18 mouse cellular contexts compared by ENCODE assay signal in genomic region chr16:97658481-97658880, GRCm38 (mm10). TPM values are rescaled to one million over a fixed set of nuclear protein-coding genes. Genes with fewer than 3 reads are reported as not detected.
DNase-seq lines count a peak whose midpoint lies in the region; ATAC-seq and TF ChIP-seq lines count a peak whose summit lies in the region.
"Had no signal": no experiment of that assay in that cellular context is flagged by ENCODE, and none has a peak within 500 bp of the region (broad histone marks: within the 10 kb centered on the region; RNA-seq: fewer than 3 reads in every experiment).

No protein-coding gene starts in this region.

- no peaks in the 10 kb centered on the region for H3K36me3 ChIP-seq in kidney, embryonic 14.5 days (ENCODE audit: control insufficient read depth, insufficient read depth, low read length)
- H3K36me3 ChIP-seq in lung, embryonic 14.5 days (ENCODE audit: insufficient read depth): no peaks in the 10 kb centered on the region
- H3K36me3 ChIP-seq in lung, embryonic 16.5 days (ENCODE audit: control insufficient read depth, insufficient read depth, low read length): no peaks in the 10 kb centered on the region
- no peaks in the 10 kb centered on the region for H3K36me3 ChIP-seq in stomach, embryonic 16.5 days (ENCODE audit: control insufficient read depth, insufficient read depth, low read length)
- H3K36me3 ChIP-seq: limb, embryonic 12.5 days; midbrain, embryonic 10.5 days had no signal

- no peak for TF ChIP-seq CTCF in lung, embryonic 14.5 days (IDR thresholded peaks at IDR 0.05; ENCODE audit: low read depth)

- peak; percentile 10; the same call in 1 of the 2 replicates for ATAC-seq in kidney, embryonic 14.5 days (ENCODE audit: low FRiP score, low TSS enrichment)
- no peak for ATAC-seq in lung, embryonic 14.5 days (ENCODE audit: insufficient read depth)
- ATAC-seq in lung, embryonic 16.5 days (ENCODE audit: low read depth): no peak
- no peak for ATAC-seq in stomach, embryonic 16.5 days (ENCODE audit: insufficient read depth, low FRiP score)

- H3K4me3 ChIP-seq in kidney, embryonic 14.5 days (ENCODE audit: low read length): no peak overlapping the region
- no peak overlapping the region for H3K4me3 ChIP-seq in lung, embryonic 14.5 days (ENCODE audit: low read depth, low read length)
- no peak overlapping the region for H3K4me3 ChIP-seq in lung, embryonic 16.5 days (ENCODE audit: low read length)
- H3K4me3 ChIP-seq in stomach, embryonic 16.5 days (replicated peaks; ENCODE audit: low read length): no peak overlapping the region
- H3K4me3 ChIP-seq: limb, embryonic 12.5 days; midbrain, embryonic 10.5 days had no signal

- H3K4me2 ChIP-seq in kidney, embryonic 14.5 days (replicated peaks; ENCODE audit: low read depth, low read length): no peak overlapping the region
- H3K4me2 ChIP-seq in lung, embryonic 14.5 days: no peak overlapping the region
- H3K4me2 ChIP-seq in lung, embryonic 16.5 days (ENCODE audit: low read depth, low read length): no peak overlapping the region
- H3K4me2 ChIP-seq in stomach, embryonic 16.5 days (ENCODE audit: low read depth, low read length): no peak overlapping the region
- H3K4me2 ChIP-seq: limb, embryonic 12.5 days had no signal

- intact Hi-C loops in heart, postnatal 36 days (cut with DNase I): no loop called here

- no peak for DNase-seq in kidney, postnatal 25 days
- DNase-seq in lung, embryonic 14.5 days: peak; percentile 25
- DNase-seq in lung, postnatal 10 days: no peak
- DNase-seq in cerebellum, adult 18-20 months: no peak
- DNase-seq in heart, postnatal 36 days: no peak
- DNase-seq: adrenal gland, postnatal 36 days; cerebellum, adult 11-12 months; cerebellum, postnatal 25 days had no signal

- H3K27me3 ChIP-seq in kidney, embryonic 14.5 days (ENCODE audit: control insufficient read depth, insufficient read depth, low read length): no peaks in the 10 kb centered on the region
- no peaks in the 10 kb centered on the region for H3K27me3 ChIP-seq in lung, embryonic 14.5 days (ENCODE audit: insufficient read depth, low read length)
- H3K27me3 ChIP-seq in lung, embryonic 16.5 days (ENCODE audit: control insufficient read depth, insufficient read depth, low read depth, low read length): no peaks in the 10 kb centered on the region
- H3K27me3 ChIP-seq in stomach, embryonic 16.5 days (ENCODE audit: control insufficient read depth, insufficient read depth, low read length): no peaks in the 10 kb centered on the region
- H3K27me3 ChIP-seq: limb, embryonic 12.5 days had no signal

- H3K27ac ChIP-seq in kidney, embryonic 14.5 days (ENCODE audit: low read depth, low read length): peak overlapping the region; percentile 68; the same call in 1 of the 2 replicates
- H3K27ac ChIP-seq in lung, embryonic 14.5 days (ENCODE audit: low read depth): peak overlapping the region; percentile 89
- H3K27ac ChIP-seq in lung, embryonic 16.5 days (ENCODE audit: low read length): peak overlapping the region; percentile 87
- peak overlapping the region; percentile 92 for H3K27ac ChIP-seq in stomach, embryonic 16.5 days (ENCODE audit: low read length)
- H3K27ac ChIP-seq: limb, embryonic 12.5 days; macrophage had no signal

- peaks cover 5% of the 10 kb centered on the region for H3K4me1 ChIP-seq in kidney, embryonic 14.5 days (ENCODE audit: control insufficient read depth, insufficient read depth, low read length)
- H3K4me1 ChIP-seq in lung, embryonic 14.5 days (ENCODE audit: insufficient read depth): no peaks in the 10 kb centered on the region
- 0 out of 2 replicates have a peak, but pooled peaks cover 6% of the 10 kb centered on the region for H3K4me1 ChIP-seq in lung, embryonic 16.5 days (replicated peaks; ENCODE audit: control insufficient read depth, insufficient read depth, low read length)
- peaks cover 7% of the 10 kb centered on the region for H3K4me1 ChIP-seq in stomach, embryonic 16.5 days (ENCODE audit: control insufficient read depth, insufficient read depth, low read length)
- H3K4me1 ChIP-seq: limb, embryonic 12.5 days had no signal

- no peak overlapping the region for H3K9ac ChIP-seq in kidney, embryonic 14.5 days (ENCODE audit: low read depth, low read length)
- H3K9ac ChIP-seq in lung, embryonic 14.5 days: no peak overlapping the region
- no peak overlapping the region for H3K9ac ChIP-seq in lung, embryonic 16.5 days (ENCODE audit: low read length)
- no peak overlapping the region for H3K9ac ChIP-seq in stomach, embryonic 16.5 days (ENCODE audit: low read length)
- H3K9ac ChIP-seq: limb, embryonic 12.5 days had no signal

- no peaks in the 10 kb centered on the region for H3K9me3 ChIP-seq in kidney, embryonic 14.5 days (ENCODE audit: control insufficient read depth, low read length)
- H3K9me3 ChIP-seq in lung, embryonic 14.5 days (ENCODE audit: low read depth, low read length): no peaks in the 10 kb centered on the region
- H3K9me3 ChIP-seq in lung, embryonic 16.5 days (ENCODE audit: control insufficient read depth, low read length): no peaks in the 10 kb centered on the region
- H3K9me3 ChIP-seq in stomach, embryonic 16.5 days (replicated peaks; ENCODE audit: control insufficient read depth, low read length): no peaks in the 10 kb centered on the region
- H3K9me3 ChIP-seq: limb, embryonic 12.5 days; midbrain, embryonic 10.5 days had no signal

- 25% methylated on average over 6 of the region's 6 CpGs for WGBS in kidney, embryonic 14.5 days
- 40% methylated on average over 6 of the region's 6 CpGs for WGBS in lung, embryonic 14.5 days
- WGBS in lung, embryonic 16.5 days: 36% methylated on average over 6 of the region's 6 CpGs
- WGBS in stomach, embryonic 16.5 days: 47% methylated on average over 6 of the region's 6 CpGs

RNA-seq across cellular contexts. Expression of gene Tmprss2, which starts 47.5 kb away (rescaled TPM):
- polyA plus RNA-seq in kidney, embryonic 14.5 days (2014; fragmentation: Nextera tagmentation; extraction: Ambion mirVana): 10.6 and 21.2 TPM in 2 replicates
- 6.4 and 7.4 TPM in 2 replicates for polyA plus RNA-seq in lung, embryonic 14.5 days (2014; fragmentation: Nextera tagmentation; extraction: Ambion mirVana)
- polyA plus RNA-seq in lung, embryonic 16.5 days (2015; fragmentation: Nextera tagmentation; extraction: Ambion mirVana): 12.0 and 15.4 TPM in 2 replicates
- 47.3 and 57.5 TPM in 2 replicates for polyA plus RNA-seq in stomach, embryonic 16.5 days (2015; fragmentation: Nextera tagmentation; extraction: Ambion mirVana)
- not detected for total RNA-seq in heart, postnatal 36 days (2021)
- total RNA-seq: adrenal gland, postnatal 36 days; CH12.LX; layer of hippocampus, postnatal 14 days; MEL; monocyte, adult 5-6 weeks had no signal
- polyA plus RNA-seq: macrophage had no signal
